ENCODE assay signal across 26 mouse cellular contexts in genomic region chr14:27206443-27206842, GRCm38 (mm10).
A peak's percentile ranks its signal among the peaks of the same experiment; 100 is the strongest.
DNase-seq lines count a peak whose midpoint lies in the region; ATAC-seq and TF ChIP-seq lines count a peak whose summit lies in the region.
"Had no signal": no experiment of that assay in that cellular context is flagged by ENCODE, and none has a peak within 500 bp of the region (broad histone marks: within the 10 kb centered on the region; RNA-seq: fewer than 3 reads in every experiment).

No protein-coding gene starts in this region.

- H3K27ac ChIP-seq in lung, embryonic 14.5 days (ENCODE audit: low read depth): no peak overlapping the region
- H3K27ac ChIP-seq in lung, postnatal 0 days (ENCODE audit: low read length): 0 out of 2 replicates have a peak overlapping the region, but pooled peaks have one; percentile 32
- H3K27ac ChIP-seq in cortical plate, adult 2 months (ENCODE audit: insufficient read depth, low read length): peak overlapping the region; percentile 7; the same call in 1 of the 2 replicates
- H3K27ac ChIP-seq: embryonic facial prominence, embryonic 13.5 days; embryonic facial prominence, embryonic 15.5 days; forebrain, embryonic 10.5 days; forebrain, embryonic 12.5 days had no signal

- no peaks in the 10 kb centered on the region for H3K36me3 ChIP-seq in lung, embryonic 14.5 days (ENCODE audit: insufficient read depth)
- H3K36me3 ChIP-seq in lung, postnatal 0 days (ENCODE audit: insufficient read depth, low read length): no peaks in the 10 kb centered on the region
- H3K36me3 ChIP-seq: embryonic facial prominence, embryonic 13.5 days; embryonic facial prominence, embryonic 15.5 days; forebrain, embryonic 10.5 days; forebrain, embryonic 12.5 days; G1E had no signal

- DNase-seq in lung, embryonic 14.5 days: peak; percentile 20
- no peak for DNase-seq in lung, postnatal 25 days (ENCODE audit: low spot score)
- peak; percentile 89 for DNase-seq in lung, postnatal 0 days (ENCODE audit: low spot score)
- DNase-seq in lung, adult 2 months: no peak
- DNase-seq: adrenal gland, adult 8-10 months; adrenal gland, postnatal 14 days; adrenal gland, postnatal 36 days; B cell, adult 2 months; cerebellum, adult 11-12 months; cerebellum, adult 2 months; cerebellum, adult 9-10 months; cerebellum, postnatal 25 days; embryo, embryonic 11 days had no signal

- peak; percentile 69; the same call in 1 of the 2 replicates for TF ChIP-seq EP300 in lung, postnatal 0 days (IDR thresholded peaks at IDR 0.05)

- TF ChIP-seq POLR2A in lung, adult 2 months (IDR thresholded peaks at IDR 0.05; ENCODE audit: borderline replicate concordance, extremely low read depth, low read depth, low read length): no peak
- no peak for TF ChIP-seq POLR2A in cortical plate, adult 2 months (IDR thresholded peaks at IDR 0.05; ENCODE audit: extremely low read depth, insufficient read depth, low read length)

- H3K27me3 ChIP-seq in lung, embryonic 14.5 days (ENCODE audit: insufficient read depth, low read length): no peaks in the 10 kb centered on the region
- H3K27me3 ChIP-seq in lung, postnatal 0 days (replicated peaks; ENCODE audit: insufficient read depth, low read length): no peaks in the 10 kb centered on the region
- H3K27me3 ChIP-seq: CH12.LX; embryonic facial prominence, embryonic 13.5 days; embryonic facial prominence, embryonic 15.5 days; forebrain, embryonic 12.5 days had no signal

- no peak overlapping the region for H3K4me2 ChIP-seq in lung, embryonic 14.5 days
- H3K4me2 ChIP-seq in lung, postnatal 0 days (replicated peaks; ENCODE audit: low read depth, low read length): no peak overlapping the region
- H3K4me2 ChIP-seq: embryonic facial prominence, embryonic 13.5 days; embryonic facial prominence, embryonic 15.5 days; forebrain, embryonic 12.5 days had no signal

- no peak overlapping the region for H3K9ac ChIP-seq in lung, embryonic 14.5 days
- no peak overlapping the region for H3K9ac ChIP-seq in lung, postnatal 0 days (replicated peaks; ENCODE audit: low read depth)
- H3K9ac ChIP-seq: embryonic facial prominence, embryonic 13.5 days; embryonic facial prominence, embryonic 15.5 days; forebrain, embryonic 12.5 days had no signal

- no peak for ATAC-seq in lung, embryonic 14.5 days (ENCODE audit: insufficient read depth)
- ATAC-seq in lung, postnatal 0 days: peak; percentile 94
- ATAC-seq: activated CD4-positive, CD25-positive, alpha-beta regulatory T cell, adult 4 months; CD4-positive, CD25-positive, alpha-beta regulatory T cell, adult 4 months; forebrain, embryonic 14.5 days; forebrain, embryonic 16.5 days; Patski had no signal

- no peak for TF ChIP-seq CTCF in lung, embryonic 14.5 days (IDR thresholded peaks at IDR 0.05; ENCODE audit: low read depth)
- no peak for TF ChIP-seq CTCF in lung, postnatal 0 days (IDR thresholded peaks at IDR 0.05)
- TF ChIP-seq CTCF in lung, adult 2 months (IDR thresholded peaks at IDR 0.05; ENCODE audit: insufficient read depth, low read length): no peak
- TF ChIP-seq CTCF in cortical plate, adult 2 months (IDR thresholded peaks at IDR 0.05; ENCODE audit: extremely low read depth, insufficient read depth, low read length): no peak

- no peaks in the 10 kb centered on the region for H3K9me3 ChIP-seq in lung, embryonic 14.5 days (ENCODE audit: low read depth, low read length)
- no peaks in the 10 kb centered on the region for H3K9me3 ChIP-seq in lung, postnatal 0 days (ENCODE audit: low read length)
- H3K9me3 ChIP-seq: embryonic facial prominence, embryonic 13.5 days; embryonic facial prominence, embryonic 15.5 days; forebrain, embryonic 10.5 days; forebrain, embryonic 12.5 days; G1E had no signal

- no peak overlapping the region for H3K4me3 ChIP-seq in lung, embryonic 14.5 days (ENCODE audit: low read depth, low read length)
- H3K4me3 ChIP-seq in lung, postnatal 0 days (ENCODE audit: low read depth, low read length): no peak overlapping the region
- no peak overlapping the region for H3K4me3 ChIP-seq in lung, adult 2 months (replicated peaks; ENCODE audit: extremely low read depth, low read depth, low read length)
- H3K4me3 ChIP-seq in cortical plate, adult 2 months (ENCODE audit: insufficient read depth, low read length): no peak overlapping the region
- H3K4me3 ChIP-seq: embryonic facial prominence, embryonic 13.5 days; embryonic facial prominence, embryonic 15.5 days; erythroblast, embryonic 14.5 days; forebrain, embryonic 10.5 days; forebrain, embryonic 12.5 days had no signal

- H3K4me1 ChIP-seq in lung, embryonic 14.5 days (ENCODE audit: insufficient read depth): no peaks in the 10 kb centered on the region
- H3K4me1 ChIP-seq in lung, postnatal 0 days (ENCODE audit: insufficient read depth, low read depth, low read length): no peaks in the 10 kb centered on the region
- H3K4me1 ChIP-seq in lung, adult 2 months (ENCODE audit: control insufficient read depth, insufficient read depth, low read length): peaks cover 3% of the 10 kb centered on the region; the same call in 1 of the 2 replicates
- no peaks in the 10 kb centered on the region for H3K4me1 ChIP-seq in cortical plate, adult 2 months (ENCODE audit: control insufficient read depth, insufficient read depth, low read length)
- H3K4me1 ChIP-seq: forebrain, embryonic 10.5 days; forebrain, embryonic 12.5 days had no signal

Comparison
In these comparisons a context has a peak if more than half of its experiments do, and no peak if none do; other contexts are left out.
1. DNase-seq: peak in lung, embryonic 14.5 days (single experiment) and lung, postnatal 0 days (single experiment); none in lung, postnatal 25 days (single experiment) and lung, adult 2 months (single experiment).